Mouse (Mus musculus) Patski (cell line): ENCODE measurements around the gene Erbb3. TPM values are rescaled to one million over a fixed set of nuclear protein-coding genes. Genes with fewer than 3 reads are reported as not detected.

Source experiments
- ATAC-seq: fragments of 100-300 bp; one replicate; pipeline ENCODE4 v1.8.0; 2021
- CTCF ChIA-PET: fragments of 350-600 bp; sonication (Branson Sonifier 250); formaldehyde crosslinking; loops from one replicate; lab custom pipeline; 2022; ENCODE audit warnings: inconsistent platforms; lab: Charles Lee
- POLR2A ChIA-PET: fragments of 350-600 bp; sonication (Branson Sonifier 250); formaldehyde crosslinking; loops from one replicate; lab custom pipeline; 2022; ENCODE audit warnings: antibody characterized with exemption, inconsistent platforms; lab: Charles Lee
- DNase-seq: peaks from one replicate; pipeline ENCODE4 v3.0.0-alpha.2; 2011; ENCODE audit warnings: low read depth, low spot score
- H3K27me3 ChIP-seq: fragments of 371-371 bp; one replicate; pipeline ENCODE4 v1.5.1; 2021
- CTCF ChIP-seq: fragments of 100-300 bp; IDR thresholded peaks from one replicate; pipeline ENCODE4 v1.5.1; 2021
- in situ Hi-C: fragments of 300-500 bp; cut with MboI; formaldehyde crosslinking; loops from 3 replicates; pipeline ENCODE4 v1.11.1; 2018; ENCODE audit warnings: low pct_unique_long_range_greater_than_20kb, mixed read lengths
- polyA plus RNA-seq: library from polyadenylated mRNA; unstranded; gene quantifications from one replicate; pipeline ENCODE4 v1.2.3, GENCODE M21; 2021

Erbb3 gene
- polyA plus RNA-seq, 1 experiment from 2014 or later: 1.2 TPM

DNA sequence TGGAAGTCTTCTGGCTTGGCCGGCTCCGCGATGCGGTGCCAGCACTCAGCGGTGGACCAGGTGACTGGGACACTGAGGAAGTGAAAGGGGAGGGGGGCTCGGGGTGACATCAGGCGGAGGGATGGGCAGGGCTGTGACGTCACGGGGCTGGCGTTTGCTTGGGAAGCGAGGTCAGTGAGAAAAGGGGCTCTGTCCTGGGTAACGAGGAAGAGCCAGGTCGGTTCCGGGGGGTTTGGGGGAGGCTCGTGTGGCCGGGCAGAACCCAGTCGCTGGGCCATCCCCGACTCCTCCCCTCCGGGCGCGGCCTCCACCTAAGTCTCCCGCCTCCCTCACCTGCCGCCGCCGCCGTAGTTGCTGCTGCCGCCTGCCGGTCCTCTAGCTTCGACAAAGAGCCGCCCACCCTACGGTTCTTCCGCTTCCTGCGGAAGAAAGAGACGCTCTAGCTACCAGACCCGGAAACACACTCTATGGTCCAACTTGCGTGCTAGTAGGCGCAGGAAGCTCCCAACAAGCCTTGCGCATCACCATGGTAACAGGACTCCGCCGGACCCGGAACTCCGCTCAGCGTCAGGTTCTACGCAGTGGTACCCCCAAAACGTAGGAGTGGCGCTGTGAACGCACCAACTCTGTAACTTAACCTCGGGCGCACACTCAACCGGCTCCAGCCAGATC, 42.0 kb downstream of the Erbb3 start, which contains the start of gene Zc3h10:
Zc3h10 (minus strand) TSS at position 414 of the 672 bp plus-strand sequence.
- CTCF ChIA-PET: interaction anchor here (0.7 to 3.1 kb wide), 8 partner anchors 10 to 211 kb away, joined by 3 to 14 read pairs (median 4); partner anchors contain the start of genes Myl6, Nabp2, Rnf41 and Smarcc2
- in situ Hi-C loops: loop anchor here (5.0 kb wide), 1 partner anchor 65 kb away; no protein-coding TSS in a partner anchor
- ATAC-seq (peak; percentile 70), DNase-seq (peak; percentile 91)
- no peak for TF ChIP-seq CTCF
- H3K27me3 ChIP-seq: no peaks in the 10 kb centered on the region
- POLR2A ChIA-PET: interaction anchor here (0.7 to 2.2 kb wide), 5 partner anchors 23 to 1477 kb away, joined by 3 to 8 read pairs (median 5); partner anchors contain the start of genes Myl6b and Suox

DNA sequence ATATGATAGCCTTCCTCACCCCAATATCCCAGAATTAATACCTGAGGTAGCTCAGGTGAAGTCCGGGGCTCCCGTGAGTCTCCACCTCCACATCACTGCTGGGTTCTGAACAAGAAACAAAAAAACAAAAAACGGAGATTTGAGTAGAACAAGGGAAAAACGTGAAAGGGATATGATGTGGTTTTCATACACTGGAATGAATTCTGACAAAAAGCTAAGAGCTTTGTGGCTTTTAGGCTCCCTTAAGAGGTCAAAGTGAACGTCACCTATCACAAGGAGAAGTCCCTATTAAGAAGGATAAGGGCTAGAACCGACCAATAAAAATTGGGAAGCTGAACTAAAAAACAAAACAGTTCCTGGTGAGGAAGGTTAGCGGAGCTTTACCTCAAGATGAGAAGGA, 42.7 kb downstream of the Erbb3 start:
- TF ChIP-seq CTCF: no peak
- DNase-seq (no peak), ATAC-seq (no peak)
- in situ Hi-C loops: loop anchor here (5.0 kb wide), 1 partner anchor 66 kb away; no protein-coding TSS in a partner anchor
- CTCF ChIA-PET: interaction anchor here (0.7 to 3.1 kb wide), 10 partner anchors 9 to 210 kb away, joined by 3 to 14 read pairs (median 3); partner anchors contain the start of genes Myl6, Nabp2, Rnf41 and Smarcc2
- no peaks in the 10 kb centered on the region for H3K27me3 ChIP-seq
- POLR2A ChIA-PET: interaction anchor here (1.4 to 2.2 kb wide), 4 partner anchors 22 to 127 kb away, joined by 4 to 8 read pairs (median 5); partner anchors contain the start of genes Myl6b and Suox

DNA sequence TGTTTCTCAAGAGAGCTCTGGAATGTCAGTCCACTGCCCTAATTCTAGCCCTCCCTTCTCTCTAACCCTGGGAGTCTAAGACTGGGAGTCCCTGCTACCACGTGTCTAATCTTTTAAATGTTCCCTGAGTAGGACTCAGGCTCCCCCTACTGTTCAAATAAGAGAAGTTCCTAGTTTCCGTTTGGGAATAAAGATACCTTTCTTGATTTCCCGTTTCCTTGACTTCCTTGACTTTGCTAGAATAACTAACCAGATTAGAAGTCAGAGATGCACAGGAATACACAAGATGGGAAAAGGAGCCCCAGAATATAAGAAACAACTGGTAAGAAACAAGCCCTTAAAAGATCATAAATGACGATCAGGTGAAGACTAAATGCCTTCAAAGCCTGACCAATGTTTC, 43.1 kb downstream of the Erbb3 start:
- no peaks in the 10 kb centered on the region for H3K27me3 ChIP-seq
- TF ChIP-seq CTCF: no peak
- ATAC-seq (no peak), DNase-seq (no peak)
- ChIA-PET CTCF (interaction anchor here (0.7 to 3.1 kb wide), 12 partner anchors 9 to 210 kb away, joined by 3 to 14 read pairs (median 3); partner anchors contain the start of gene Myl6), POLR2A (interaction anchor here (1.7 kb wide), 1 partner anchor 86 kb away, joined by 5 read pairs; no protein-coding TSS in a partner anchor)
- in situ Hi-C loops: loop anchor here (5.0 kb wide), 1 partner anchor 66 kb away; no protein-coding TSS in a partner anchor

DNA sequence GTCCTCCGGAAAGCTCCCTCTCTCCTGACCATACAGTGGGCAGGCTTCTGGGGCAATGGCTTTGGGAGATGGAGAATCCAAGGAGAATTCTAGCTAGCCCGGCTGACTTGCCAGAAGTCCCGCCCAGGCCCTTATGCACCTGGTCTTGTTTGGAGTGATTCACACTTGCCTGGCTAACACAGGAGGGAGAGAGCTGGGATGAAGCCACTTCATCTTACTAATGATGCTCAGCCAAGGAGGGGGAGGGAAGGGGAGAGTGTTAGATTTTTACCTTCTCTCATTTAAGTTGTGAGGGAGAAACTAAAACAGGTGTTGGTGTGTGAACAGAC, 43.9 kb downstream of the Erbb3 start:
- in situ Hi-C loops: loop anchor here (5.0 kb wide), 1 partner anchor 67 kb away; no protein-coding TSS in a partner anchor
- no peak for ATAC-seq
- CTCF ChIA-PET: interaction anchor here (0.7 to 3.1 kb wide), 8 partner anchors 11 to 187 kb away, joined by 3 to 14 read pairs (median 3); no protein-coding TSS in a partner anchor
- no peaks in the 10 kb centered on the region for H3K27me3 ChIP-seq
- DNase-seq: no peak
- no peak for TF ChIP-seq CTCF
- POLR2A ChIA-PET: interaction anchor here (0.6 kb wide), 2 partner anchors 20 to 64 kb away, joined by 3 read pairs; partner anchors contain the start of gene Esyt1

DNA sequence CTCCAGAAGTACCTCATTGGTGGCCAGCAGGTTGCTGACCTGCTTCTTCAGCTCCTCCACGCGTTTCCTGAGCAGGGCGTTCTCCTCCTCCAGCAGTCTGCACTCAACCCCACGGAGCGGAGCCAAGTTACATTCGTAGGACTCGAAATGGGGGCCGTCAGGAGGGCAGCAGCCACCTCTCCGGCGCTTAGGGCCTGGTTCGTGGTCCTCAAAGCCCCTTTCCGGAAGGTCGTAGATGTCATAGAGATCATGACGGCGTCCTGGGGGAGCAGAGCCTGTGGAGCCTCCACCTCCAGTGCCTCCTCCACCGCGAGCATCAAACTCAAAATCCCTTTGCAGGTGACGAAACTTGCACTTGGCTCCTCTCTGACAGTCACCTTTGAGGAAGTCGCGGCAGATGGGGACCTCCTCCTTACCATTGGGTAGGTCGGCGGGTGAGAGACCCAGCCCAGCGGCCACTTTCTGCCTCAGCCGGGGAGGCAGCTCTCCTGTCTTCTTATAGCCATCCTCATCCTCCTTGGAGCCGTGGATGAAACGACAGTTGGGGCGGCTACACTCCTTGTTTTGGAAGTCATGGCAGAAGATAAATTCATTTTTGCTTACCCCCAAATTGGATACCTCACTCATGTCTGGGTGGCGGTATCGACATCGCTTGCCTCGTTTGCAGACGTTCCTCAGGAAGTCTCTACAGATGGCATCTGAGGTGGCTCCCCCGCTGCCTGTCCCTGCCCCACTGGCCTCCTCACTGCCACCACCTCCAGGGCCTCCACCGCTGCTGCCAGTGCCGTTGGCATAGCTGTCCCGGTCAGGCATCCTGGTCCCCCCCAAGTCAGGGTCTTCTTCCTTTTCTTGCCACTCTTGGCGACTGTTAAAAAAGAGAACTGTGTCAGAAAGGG, 44.5 kb downstream of the Erbb3 start:
- no peak for TF ChIP-seq CTCF
- H3K27me3 ChIP-seq: no peaks in the 10 kb centered on the region
- CTCF ChIA-PET: interaction anchor here (1.1 to 3.1 kb wide), 3 partner anchors 10 to 77 kb away, joined by 3 to 14 read pairs (median 3); no protein-coding TSS in a partner anchor
- DNase-seq (no peak), ATAC-seq (no peak)
- in situ Hi-C loops: loop anchor here (5.0 kb wide), 1 partner anchor 67 kb away; no protein-coding TSS in a partner anchor
- POLR2A ChIA-PET: interaction anchor here (0.6 kb wide), 1 partner anchor 20 kb away, joined by 3 read pairs; the partner anchor contains the start of gene Esyt1

DNA sequence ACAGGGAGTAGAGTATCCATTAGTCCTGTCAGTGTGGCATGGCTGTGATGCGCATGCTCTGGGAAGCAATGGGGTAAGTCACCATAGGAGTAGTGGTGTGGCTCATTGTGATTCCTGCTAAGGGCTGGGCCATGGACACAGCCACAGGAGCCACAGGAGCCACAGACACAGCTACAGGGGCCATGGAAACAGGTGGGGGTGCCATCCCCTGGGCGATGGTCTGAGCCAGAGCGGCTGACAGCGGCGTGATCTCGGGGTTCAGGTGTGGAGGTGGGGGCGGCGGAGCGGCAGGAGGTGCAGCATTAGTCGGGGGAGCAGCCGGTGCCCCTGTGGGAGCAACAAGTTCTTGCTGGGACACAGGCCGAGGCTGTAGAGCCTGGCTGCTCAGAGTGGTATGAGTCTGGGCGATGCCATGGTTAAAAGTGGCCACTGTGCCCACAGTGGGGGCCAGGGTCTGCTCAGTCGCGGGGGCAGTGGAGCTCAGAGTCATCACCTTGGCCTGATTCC, 45.2 kb downstream of the Erbb3 start:
- ChIA-PET CTCF (no interaction called here), POLR2A (no interaction called here)
- no peak for TF ChIP-seq CTCF
- DNase-seq (no peak), ATAC-seq (no peak)
- in situ Hi-C loops: no loop called here
- no peaks in the 10 kb centered on the region for H3K27me3 ChIP-seq

DNA sequence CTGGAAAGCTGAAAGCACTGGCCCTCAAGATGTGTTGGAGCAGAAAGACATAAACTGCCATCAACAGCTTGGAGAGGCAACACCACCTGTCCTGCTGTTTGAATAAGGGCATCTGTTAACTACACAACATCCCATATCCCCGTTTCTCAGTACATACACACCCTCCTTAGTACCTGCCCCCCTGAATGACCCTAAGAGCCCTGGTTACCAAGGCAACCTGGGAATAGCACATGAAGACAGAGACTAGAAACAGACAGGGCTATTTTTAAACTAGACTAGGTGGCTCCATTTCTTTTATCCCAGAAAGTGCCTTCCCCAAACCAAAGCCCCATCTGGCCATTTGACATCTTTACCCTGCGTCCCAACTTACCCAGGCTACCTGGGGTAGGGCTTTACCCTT, 46.4 kb downstream of the Erbb3 start:
- no peaks in the 10 kb centered on the region for H3K27me3 ChIP-seq
- in situ Hi-C loops: no loop called here
- ATAC-seq (no peak), DNase-seq (no peak)
- POLR2A ChIA-PET: no interaction called here
- CTCF ChIA-PET: interaction anchor here (0.9 kb wide), 1 partner anchor 70 kb away, joined by 3 read pairs; no protein-coding TSS in a partner anchor
- TF ChIP-seq CTCF: no peak

DNA sequence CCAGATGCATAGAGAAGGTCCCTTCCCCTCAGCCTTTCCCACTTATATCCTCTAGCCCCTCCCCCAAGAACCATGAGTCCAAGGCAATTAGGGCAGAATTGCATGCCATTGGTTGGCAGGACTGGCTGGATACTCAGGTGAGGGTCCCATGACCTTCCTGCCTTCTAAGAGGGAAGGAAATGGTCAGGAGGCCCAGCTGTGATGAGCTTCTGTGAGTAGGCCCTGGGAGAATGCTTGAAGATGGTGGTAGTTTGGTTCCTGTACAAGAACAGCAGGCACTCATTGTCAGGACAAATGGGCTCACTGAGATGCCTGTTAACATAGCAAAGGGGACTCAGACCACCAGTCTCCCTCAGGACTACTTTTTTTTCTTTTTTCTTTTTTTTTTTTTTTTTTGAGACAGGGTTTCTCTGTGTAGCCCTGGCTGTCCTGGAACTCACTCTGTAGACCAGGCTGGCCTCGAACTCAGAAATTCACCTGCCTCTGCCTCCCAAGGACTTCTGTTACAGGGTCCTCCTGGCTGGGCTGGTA, 51.0 kb downstream of the Erbb3 start:
- CTCF ChIA-PET: no interaction called here
- POLR2A ChIA-PET: no interaction called here
- H3K27me3 ChIP-seq: no peaks in the 10 kb centered on the region
- DNase-seq: no peak
- no peak for TF ChIP-seq CTCF
- no peak for ATAC-seq
- in situ Hi-C loops: loop anchor here (5.0 kb wide), 1 partner anchor 76 kb away; no protein-coding TSS in a partner anchor

DNA sequence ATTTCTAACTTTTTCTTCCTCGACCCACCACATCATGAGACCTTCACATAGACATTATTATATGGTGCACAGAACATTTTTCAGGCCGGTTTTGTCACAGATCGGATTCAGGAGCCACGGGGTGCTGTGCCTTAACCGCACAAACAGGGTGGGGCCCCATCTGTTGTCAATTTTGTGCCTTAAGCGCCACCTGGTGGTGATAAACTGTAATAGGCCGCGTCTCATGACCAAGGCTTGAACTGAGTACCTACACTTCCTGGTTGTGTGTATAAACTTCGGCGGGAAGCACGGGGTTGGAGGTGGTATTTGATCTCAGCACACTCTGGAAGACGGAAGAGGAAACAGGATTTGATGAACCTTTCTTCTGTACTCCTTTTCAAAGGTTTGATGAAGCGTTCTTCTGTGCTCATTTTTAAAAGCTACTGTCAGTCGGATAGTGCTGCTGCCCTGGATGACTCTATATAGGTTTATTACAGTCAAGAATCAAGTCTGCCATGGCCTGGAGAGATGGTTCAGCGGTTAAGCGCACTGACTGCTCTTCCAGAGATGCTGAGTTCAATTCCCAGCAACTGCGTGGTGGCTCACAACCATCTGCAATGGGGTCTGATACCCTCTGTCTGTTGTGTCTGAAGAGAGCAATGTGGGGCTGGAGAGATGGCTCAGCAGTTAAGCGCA, 53.0 kb downstream of the Erbb3 start:
- ChIA-PET CTCF (interaction anchor here (1.0 to 3.0 kb wide), 6 partner anchors 10 to 201 kb away, joined by 3 to 25 read pairs (median 6); partner anchors contain the start of genes Esyt1 and Zc3h10), POLR2A (interaction anchor here (0.6 to 1.7 kb wide), 2 partner anchors 11 to 81 kb away, joined by 3 to 5 read pairs; partner anchors contain the start of gene Esyt1)
- DNase-seq (no peak), ATAC-seq (peak; percentile 89)
- peak; percentile 93 for TF ChIP-seq CTCF
- in situ Hi-C loops: loop anchor here (5.0 kb wide), 1 partner anchor 74 kb away; no protein-coding TSS in a partner anchor
- no peaks in the 10 kb centered on the region for H3K27me3 ChIP-seq
